ENCODE assay signal across 8 mouse cellular contexts in genomic region chr5:29479198-29479593, GRCm38 (mm10). TPM values are rescaled to one million over a fixed set of nuclear protein-coding genes. Genes with fewer than 3 reads are reported as not detected.
A peak's percentile ranks its signal among the peaks of the same experiment; 100 is the strongest.
DNase-seq lines count a peak whose midpoint lies in the region; ATAC-seq lines count a peak whose summit lies in the region.
"Had no signal": no experiment of that assay in that cellular context is flagged by ENCODE, and none has a peak within 500 bp of the region (broad histone marks: within the 10 kb centered on the region; RNA-seq: fewer than 3 reads in every experiment).

No protein-coding gene starts in this region.

- peaks cover 3% of the 10 kb centered on the region for H3K4me1 ChIP-seq in limb, embryonic 11.5 days (ENCODE audit: control insufficient read depth, insufficient read depth, low read length)
- peaks cover 40% of the 10 kb centered on the region for H3K4me1 ChIP-seq in limb, embryonic 10.5 days
- peaks cover 20% of the 10 kb centered on the region for H3K4me1 ChIP-seq in limb, embryonic 13.5 days
- H3K4me1 ChIP-seq in neural tube, embryonic 11.5 days (ENCODE audit: control insufficient read depth, insufficient read depth, low read length): peaks cover 9% of the 10 kb centered on the region; the same call in 1 of the 2 replicates

- no peak overlapping the region for H3K4me3 ChIP-seq in limb, embryonic 11.5 days (ENCODE audit: low read depth, low read length)
- no peak overlapping the region for H3K4me3 ChIP-seq in limb, embryonic 10.5 days
- peak overlapping the region; percentile 47 for H3K4me3 ChIP-seq in limb, embryonic 13.5 days
- H3K4me3 ChIP-seq in neural tube, embryonic 11.5 days (ENCODE audit: low read depth, low read length): 0 out of 2 replicates have a peak overlapping the region, but pooled peaks have one; percentile 34

- no peak overlapping the region for H3K27ac ChIP-seq in limb, embryonic 11.5 days (replicated peaks; ENCODE audit: low read depth, low read length)
- no peak overlapping the region for H3K27ac ChIP-seq in limb, embryonic 10.5 days
- H3K27ac ChIP-seq in limb, embryonic 13.5 days: no peak overlapping the region
- no peak overlapping the region for H3K27ac ChIP-seq in neural tube, embryonic 11.5 days (ENCODE audit: low read depth, low read length)

- H3K36me3 ChIP-seq in limb, embryonic 11.5 days (ENCODE audit: control insufficient read depth, insufficient read depth, low read length): no peaks in the 10 kb centered on the region
- no peaks in the 10 kb centered on the region for H3K36me3 ChIP-seq in limb, embryonic 10.5 days
- H3K36me3 ChIP-seq in limb, embryonic 13.5 days: no peaks in the 10 kb centered on the region
- H3K36me3 ChIP-seq in neural tube, embryonic 11.5 days (ENCODE audit: control insufficient read depth, insufficient read depth, low read length): no peaks in the 10 kb centered on the region

- no peak for ATAC-seq in limb, embryonic 11.5 days (ENCODE audit: insufficient number of reproducible peaks, low FRiP score, low TSS enrichment, low read depth)
- ATAC-seq in limb, embryonic 13.5 days (ENCODE audit: low FRiP score, low read depth): peak; percentile 51; the same call in 1 of the 2 replicates
- no peak for ATAC-seq in neural tube, embryonic 11.5 days (ENCODE audit: insufficient read depth, low FRiP score, low TSS enrichment)
- ATAC-seq in monocyte, adult 5-6 weeks (replicated peaks; ENCODE audit: insufficient number of reproducible peaks, low FRiP score, low TSS enrichment, poor library complexity, severe bottlenecking): no peak

- no peak overlapping the region for H3K9ac ChIP-seq in limb, embryonic 11.5 days (ENCODE audit: low read length)
- no peak overlapping the region for H3K9ac ChIP-seq in limb, embryonic 13.5 days
- no peak overlapping the region for H3K9ac ChIP-seq in neural tube, embryonic 11.5 days (ENCODE audit: low read length)

- H3K4me2 ChIP-seq in limb, embryonic 11.5 days (ENCODE audit: low read depth, severe bottlenecking): no peak overlapping the region; the same call in 1 of the 2 replicates
- H3K4me2 ChIP-seq in limb, embryonic 13.5 days (replicated peaks): peak overlapping the region; percentile 78
- no peak overlapping the region for H3K4me2 ChIP-seq in neural tube, embryonic 11.5 days (ENCODE audit: low read depth)

- peaks cover 84% of the 10 kb centered on the region for H3K27me3 ChIP-seq in limb, embryonic 11.5 days (ENCODE audit: control insufficient read depth, insufficient read depth, low read length)
- H3K27me3 ChIP-seq in limb, embryonic 10.5 days (ENCODE audit: low read depth, poor library complexity, severe bottlenecking): peaks cover 100% of the 10 kb centered on the region
- peaks cover 99% of the 10 kb centered on the region for H3K27me3 ChIP-seq in limb, embryonic 13.5 days
- H3K27me3 ChIP-seq in neural tube, embryonic 11.5 days (ENCODE audit: control insufficient read depth, insufficient read depth, low read length): peaks cover 98% of the 10 kb centered on the region

- peak; percentile 76 for DNase-seq in limb, embryonic 11.5 days (ENCODE audit: low spot score)
- DNase-seq in limb, embryonic 10.5 days (ENCODE audit: low spot score): no peak
- peak; percentile 29 for DNase-seq in fibroblast of lung, adult 2 months (ENCODE audit: low read depth)
- DNase-seq in neural tube, embryonic 11.5 days (ENCODE audit: low spot score): peak; percentile 71
- no peak for DNase-seq in urinary bladder, adult 18-20 months (ENCODE audit: low spot score in 2 of 2)

- 1% methylated on average over 14 of the region's 14 CpGs for WGBS in limb, embryonic 11.5 days
- WGBS in limb, embryonic 10.5 days: under 1% methylated on average over 14 of the region's 14 CpGs
- under 1% methylated on average over 14 of the region's 14 CpGs for WGBS in limb, embryonic 13.5 days
- under 1% methylated on average over 14 of the region's 14 CpGs for WGBS in neural tube, embryonic 11.5 days

- H3K9me3 ChIP-seq in limb, embryonic 11.5 days (ENCODE audit: control insufficient read depth, low read length): no peaks in the 10 kb centered on the region
- H3K9me3 ChIP-seq in limb, embryonic 10.5 days (replicated peaks): no peaks in the 10 kb centered on the region
- H3K9me3 ChIP-seq in limb, embryonic 13.5 days: no peaks in the 10 kb centered on the region
- H3K9me3 ChIP-seq in neural tube, embryonic 11.5 days (ENCODE audit: control insufficient read depth, low read length): no peaks in the 10 kb centered on the region
- H3K9me3 ChIP-seq: megakaryocyte, embryonic 14.5 days had no signal

RNA-seq across cellular contexts. Expression of gene Mnx1, which starts 0.9 kb away (rescaled TPM):
- polyA plus RNA-seq in limb, embryonic 11.5 days (2014; fragmentation: Nextera tagmentation; extraction: Ambion mirVana): 1.2 and 1.3 TPM in 2 replicates
- 0.38 TPM in 1 of 2 replicates, not detected in the other for polyA plus RNA-seq in limb, embryonic 10.5 days (2016; fragmentation: Nextera tagmentation; extraction: Ambion mirVana)
- polyA plus RNA-seq in limb, embryonic 13.5 days (2015; fragmentation: Nextera tagmentation; extraction: Ambion mirVana): 0.08 and 0.18 TPM in 2 replicates
- polyA plus RNA-seq in neural tube, embryonic 11.5 days (2014; fragmentation: Nextera tagmentation; extraction: Ambion mirVana): 4.4 and 7.6 TPM in 2 replicates
- not detected in 3 replicates for total RNA-seq in monocyte, adult 5-6 weeks (2017)

RNA-seq across cellular contexts. Expression of gene Nom1, which starts 44.7 kb away (rescaled TPM):
- polyA plus RNA-seq in limb, embryonic 11.5 days (2014; fragmentation: Nextera tagmentation; extraction: Ambion mirVana): 24.4 and 34.5 TPM in 2 replicates
- 40.0 and 40.4 TPM in 2 replicates for polyA plus RNA-seq in limb, embryonic 10.5 days (2016; fragmentation: Nextera tagmentation; extraction: Ambion mirVana)
- 27.0 and 30.4 TPM in 2 replicates for polyA plus RNA-seq in limb, embryonic 13.5 days (2015; fragmentation: Nextera tagmentation; extraction: Ambion mirVana)
- polyA plus RNA-seq in neural tube, embryonic 11.5 days (2014; fragmentation: Nextera tagmentation; extraction: Ambion mirVana): 20.0 and 26.7 TPM in 2 replicates
- 10.8 to 14.1 TPM (median 10.9 TPM) in 3 replicates for total RNA-seq in monocyte, adult 5-6 weeks (2017)

Comparison
In these comparisons a context has a peak if more than half of its experiments do, and no peak if none do; other contexts are left out.
1. DNase-seq: peak in limb, embryonic 11.5 days (single experiment), fibroblast of lung, adult 2 months (single experiment) and neural tube, embryonic 11.5 days (single experiment); none in limb, embryonic 10.5 days (single experiment) and urinary bladder, adult 18-20 months (0 of 2).
2. H3K4me3 ChIP-seq: peak in limb, embryonic 13.5 days (single experiment) and neural tube, embryonic 11.5 days (single experiment); none in limb, embryonic 11.5 days (single experiment) and limb, embryonic 10.5 days (single experiment).